Mouse (Mus musculus): ENCODE measurements around the gene Akt1. TPM values are rescaled to one million over a fixed set of nuclear protein-coding genes. Genes with fewer than 3 reads are reported as not detected.
A peak's percentile ranks its signal among the peaks of the same experiment; 100 is the strongest.

The Akt1 gene
- polyA plus RNA-seq, 1 experiment from 2014 or later, result 64.5 TPM

- H3K9ac ChIP-seq, result no peak overlapping the region
These were observed 22.8 kb downstream of the Akt1 start for GRCm38 (mm10) chr12:112651778-112652439.

GRCm38 (mm10) chr12:112648081-112648480, 26.6 kb downstream of the Akt1 start:
- no peaks in the 10 kb centered on the region for H3K27me3 ChIP-seq
- 95% methylated on average over 5 of the region's 5 CpGs for WGBS
- no peak for ATAC-seq (ENCODE audit: low FRiP score)
- H3K4me2 ChIP-seq, result no peak overlapping the region
- peaks cover 23% of the 10 kb centered on the region for H3K4me1 ChIP-seq (replicated peaks)
- H3K9ac ChIP-seq, result no peak overlapping the region
- no peaks in the 10 kb centered on the region for H3K9me3 ChIP-seq
- peaks cover 52% of the 10 kb centered on the region for H3K36me3 ChIP-seq
- no peak overlapping the region for H3K4me3 ChIP-seq
- no peak overlapping the region for H3K27ac ChIP-seq

More at GRCm38 (mm10) chr12:112651778-112652439, 22.8 kb downstream of the Akt1 start:
- no peak overlapping the region for H3K4me2 ChIP-seq
- no peak overlapping the region; the same call in 1 of the 2 replicates for H3K27ac ChIP-seq
- H3K4me3 ChIP-seq, result no peak overlapping the region
- H3K9me3 ChIP-seq, result no peaks in the 10 kb centered on the region
- 87% methylated on average over 5 of the region's 5 CpGs for WGBS
- H3K27me3 ChIP-seq, result no peaks in the 10 kb centered on the region
- H3K4me1 ChIP-seq (replicated peaks), result peaks cover 5% of the 10 kb centered on the region
- ATAC-seq (ENCODE audit: low FRiP score), result no peak
- peaks cover 85% of the 10 kb centered on the region for H3K36me3 ChIP-seq

GRCm38 (mm10) chr12:112646139-112646538, 28.5 kb downstream of the Akt1 start:
- ATAC-seq (ENCODE audit: low FRiP score), result no peak
- Histone ChIP-seq H3K4me3 (peak overlapping the region; percentile 69), H3K9ac (peak overlapping the region; percentile 83), H3K9me3 (no peaks in the 10 kb centered on the region), H3K4me1 (replicated peaks) (peaks cover 23% of the 10 kb centered on the region), H3K36me3 (peaks cover 40% of the 10 kb centered on the region), H3K27me3 (no peaks in the 10 kb centered on the region), H3K27ac (no peak overlapping the region), H3K4me2 (peak overlapping the region; percentile 88)
- 49% methylated on average over 6 of the region's 6 CpGs for WGBS

- Histone ChIP-seq H3K9ac (peak overlapping the region; percentile 83), H3K36me3 (peaks cover 29% of the 10 kb centered on the region), H3K4me3 (peak overlapping the region; percentile 69), H3K4me1 (replicated peaks) (peaks cover 23% of the 10 kb centered on the region), H3K27me3 (no peaks in the 10 kb centered on the region), H3K9me3 (no peaks in the 10 kb centered on the region), H3K4me2 (peak overlapping the region; percentile 88), H3K27ac (peak overlapping the region; percentile 88)
- WGBS, result under 1% methylated on average over 75 of the region's 75 CpGs
- peak; percentile 72; the same call in 1 of the 2 replicates for ATAC-seq (ENCODE audit: low FRiP score)
These were observed 29.7 kb downstream of the Akt1 start for GRCm38 (mm10) chr12:112644855-112645506.

- ATAC-seq (ENCODE audit: low FRiP score), result peak; percentile 96
- Histone ChIP-seq H3K27ac (peak within 1 kb of the TSS; percentile 88), H3K4me3 (peak within 1 kb of the TSS; percentile 69), H3K27me3 (no peaks in the 10 kb centered on the region), H3K4me2 (peak within 1 kb of the TSS; percentile 88), H3K9me3 (no peaks in the 10 kb centered on the region), H3K4me1 (replicated peaks) (peaks cover 23% of the 10 kb centered on the region), H3K9ac (peak within 1 kb of the TSS; percentile 83), H3K36me3 (peaks cover 22% of the 10 kb centered on the region)
- 2% methylated on average over 46 of the region's 46 CpGs for WGBS
These were observed 30.4 kb downstream of the Akt1 start, which contains the start of gene Siva1 for GRCm38 (mm10) chr12:112644180-112644854. TSS of gene Siva1 (plus strand) at chr12:112644679.

GRCm38 (mm10) chr12:112643126-112643525, 31.6 kb downstream of the Akt1 start:
- WGBS, result 96% methylated on average over 6 of the region's 6 CpGs
- peaks cover 10% of the 10 kb centered on the region for H3K36me3 ChIP-seq
- ATAC-seq (ENCODE audit: low FRiP score), result no peak
- H3K4me1 ChIP-seq (replicated peaks), result peaks cover 23% of the 10 kb centered on the region
- H3K9ac ChIP-seq, result no peak overlapping the region
- H3K4me3 ChIP-seq, result no peak overlapping the region
- H3K27me3 ChIP-seq, result no peaks in the 10 kb centered on the region
- no peak overlapping the region for H3K27ac ChIP-seq
- H3K9me3 ChIP-seq, result no peaks in the 10 kb centered on the region
- no peak overlapping the region for H3K4me2 ChIP-seq

- ATAC-seq (ENCODE audit: low FRiP score), result no peak
- 87% methylated on average over 10 of the region's 10 CpGs for WGBS
- H3K27ac ChIP-seq, result no peak overlapping the region
- no peak overlapping the region for H3K9ac ChIP-seq
- H3K4me1 ChIP-seq (replicated peaks), result 0 out of 2 replicates have a peak, but pooled peaks cover 4% of the 10 kb centered on the region
- no peaks in the 10 kb centered on the region for H3K9me3 ChIP-seq
- no peaks in the 10 kb centered on the region for H3K36me3 ChIP-seq
- H3K4me3 ChIP-seq, result no peak overlapping the region
- no peak overlapping the region for H3K4me2 ChIP-seq
- H3K27me3 ChIP-seq, result no peaks in the 10 kb centered on the region
These were observed 35.2 kb downstream of the Akt1 start for GRCm38 (mm10) chr12:112639526-112639925.

- ATAC-seq (ENCODE audit: low FRiP score), result no peak
- Histone ChIP-seq H3K36me3 (no peaks in the 10 kb centered on the region), H3K9me3 (no peaks in the 10 kb centered on the region), H3K9ac (no peak overlapping the region), H3K27ac (no peak overlapping the region), H3K4me1 (replicated peaks) (peaks cover 9% of the 10 kb centered on the region), H3K27me3 (no peaks in the 10 kb centered on the region), H3K4me2 (no peak overlapping the region), H3K4me3 (no peak overlapping the region)
- WGBS, result 75% methylated on average over 9 of the region's 9 CpGs
These were observed 41.0 kb downstream of the Akt1 start for GRCm38 (mm10) chr12:112633686-112634085.

GRCm38 (mm10) chr12:112632907-112633306, 41.8 kb downstream of the Akt1 start:
- no peak overlapping the region for H3K4me2 ChIP-seq
- H3K4me1 ChIP-seq (replicated peaks), result peaks cover 9% of the 10 kb centered on the region
- no peak overlapping the region for H3K27ac ChIP-seq
- no peak overlapping the region for H3K4me3 ChIP-seq
- ATAC-seq (ENCODE audit: low FRiP score), result no peak
- 88% methylated on average over 5 of the region's 5 CpGs for WGBS
- no peaks in the 10 kb centered on the region for H3K9me3 ChIP-seq
- no peaks in the 10 kb centered on the region for H3K36me3 ChIP-seq
- H3K9ac ChIP-seq, result no peak overlapping the region
- H3K27me3 ChIP-seq, result no peaks in the 10 kb centered on the region

- Histone ChIP-seq H3K4me2 (no peak overlapping the region), H3K36me3 (no peaks in the 10 kb centered on the region), H3K4me1 (replicated peaks) (peaks cover 9% of the 10 kb centered on the region), H3K27ac (no peak overlapping the region), H3K9ac (no peak overlapping the region), H3K27me3 (no peaks in the 10 kb centered on the region), H3K4me3 (no peak overlapping the region), H3K9me3 (no peaks in the 10 kb centered on the region)
- ATAC-seq (ENCODE audit: low FRiP score), result no peak
- WGBS, result 76% methylated on average over 11 of the region's 11 CpGs
These were observed 42.5 kb downstream of the Akt1 start for GRCm38 (mm10) chr12:112632084-112632777.

- Histone ChIP-seq H3K9me3 (no peaks in the 10 kb centered on the region), H3K27me3 (no peaks in the 10 kb centered on the region), H3K9ac (no peak overlapping the region), H3K4me3 (no peak overlapping the region), H3K4me1 (replicated peaks) (peaks cover 9% of the 10 kb centered on the region), H3K27ac (no peak overlapping the region), H3K4me2 (no peak overlapping the region), H3K36me3 (no peaks in the 10 kb centered on the region)
- ATAC-seq (ENCODE audit: low FRiP score), result no peak
- 48% methylated on average over 1 of the region's 1 CpGs for WGBS
These were observed 43.2 kb downstream of the Akt1 start for GRCm38 (mm10) chr12:112631472-112631871.

GRCm38 (mm10) chr12:112630796-112631195, 43.9 kb downstream of the Akt1 start:
- Histone ChIP-seq H3K9ac (no peak overlapping the region), H3K4me3 (no peak overlapping the region), H3K9me3 (no peaks in the 10 kb centered on the region), H3K36me3 (no peaks in the 10 kb centered on the region), H3K27me3 (no peaks in the 10 kb centered on the region), H3K4me1 (replicated peaks) (peaks cover 9% of the 10 kb centered on the region), H3K4me2 (no peak overlapping the region), H3K27ac (no peak overlapping the region)
- WGBS, result 89% methylated on average over 5 of the region's 5 CpGs
- no peak for ATAC-seq (ENCODE audit: low FRiP score)
